Mouse (Mus musculus) thymus, postnatal 10 days (tissue): ENCODE results near the gene Sars2.
"Not testable (repeated sequence)": the region's sequence is repeated elsewhere in the genome, so short reads cannot be mapped to it uniquely, and the experiment has no call there.

ENCODE experiments used
- DNase-seq, 2 experiments: peaks; one replicate each; pipeline ENCODE4 v3.0.0; 2021; ENCODE audit warnings: low spot score in 2 of 2

Gene Sars2

DNA sequence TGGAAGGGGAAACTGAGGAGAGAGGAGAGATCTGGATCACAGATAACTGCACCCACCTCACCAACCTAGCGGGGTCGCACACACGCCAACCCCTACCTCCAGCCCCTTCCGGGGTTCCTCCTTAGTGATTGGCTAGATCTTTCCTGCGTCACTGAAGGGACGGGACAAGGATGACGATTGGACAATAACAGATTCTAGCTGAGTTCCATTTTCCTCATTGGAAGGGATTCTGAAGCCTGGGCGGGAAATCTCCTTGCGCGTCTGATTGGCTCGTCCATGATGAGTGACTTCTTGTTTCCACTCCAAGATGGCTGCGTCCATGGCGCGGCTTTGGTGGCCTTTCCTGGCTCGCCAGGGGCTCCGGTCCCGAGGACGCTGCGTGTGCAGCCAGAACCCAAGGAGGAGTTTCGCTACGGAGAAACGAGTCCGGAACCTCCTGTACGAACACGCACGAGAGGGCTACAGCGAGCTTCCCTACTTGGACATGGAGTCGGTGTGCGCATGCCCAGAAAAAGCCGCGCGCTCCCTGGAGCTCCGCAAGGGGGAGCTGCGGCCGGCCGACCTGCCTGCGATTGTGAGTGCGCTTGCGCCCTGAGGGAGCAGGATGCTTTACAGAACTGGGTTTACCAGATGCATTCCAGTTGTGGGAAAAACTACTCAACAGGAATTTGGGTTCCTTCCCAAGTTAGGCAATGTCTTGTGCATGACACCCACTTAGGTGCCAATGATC lies at the start of gene Sars2, which contains the start of gene Mrps12:
Gene Sars2 (plus strand): TSS at position 284 of the 730 bp plus-strand sequence.
Gene Mrps12 (minus strand): TSS at position 112 of the 730 bp plus-strand sequence.
- DNase-seq, result peak; percentile 93 to 94

DNA sequence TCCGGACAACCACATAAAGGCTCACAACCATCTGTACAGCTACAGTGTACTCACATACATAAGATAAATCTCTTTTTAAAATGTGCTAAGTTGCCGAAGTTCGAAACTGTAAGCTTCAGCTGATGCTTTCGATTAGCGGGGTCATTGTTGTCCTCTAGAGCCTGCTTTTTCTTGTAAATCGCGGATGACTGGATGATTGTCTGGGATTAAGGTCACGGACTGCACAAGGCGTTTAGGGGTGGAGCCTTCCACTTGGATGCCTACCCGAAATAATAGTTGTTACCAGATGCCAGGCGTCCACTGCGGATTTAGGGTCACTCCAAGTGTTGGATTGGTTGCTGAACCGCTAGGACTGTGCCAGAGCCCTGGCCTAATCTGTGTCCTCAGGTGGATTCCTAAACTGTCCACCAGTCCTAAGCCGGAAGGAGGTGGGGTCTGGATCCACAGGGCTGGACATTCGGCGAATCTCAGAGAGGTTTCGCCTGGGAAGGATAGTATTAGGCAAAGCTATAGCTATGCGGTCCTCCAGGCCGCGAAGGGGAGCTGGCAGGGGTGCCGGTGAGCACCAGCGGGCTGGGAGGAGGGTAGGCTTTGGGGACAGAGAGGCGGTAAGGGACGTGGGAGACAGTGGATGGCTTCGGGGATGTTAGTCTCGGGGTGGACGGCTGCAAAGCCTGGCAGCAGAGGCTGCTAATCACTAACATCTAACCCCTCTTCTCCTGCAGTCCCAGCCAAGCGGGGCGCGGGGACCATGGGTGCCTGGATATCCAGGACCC lies 49.1 kb upstream of the Sars2 start, which contains the start of gene Fbxo27:
Gene Fbxo27 (plus strand): TSS at position 305 of the 776 bp plus-strand sequence.
- no peak for DNase-seq

DNA sequence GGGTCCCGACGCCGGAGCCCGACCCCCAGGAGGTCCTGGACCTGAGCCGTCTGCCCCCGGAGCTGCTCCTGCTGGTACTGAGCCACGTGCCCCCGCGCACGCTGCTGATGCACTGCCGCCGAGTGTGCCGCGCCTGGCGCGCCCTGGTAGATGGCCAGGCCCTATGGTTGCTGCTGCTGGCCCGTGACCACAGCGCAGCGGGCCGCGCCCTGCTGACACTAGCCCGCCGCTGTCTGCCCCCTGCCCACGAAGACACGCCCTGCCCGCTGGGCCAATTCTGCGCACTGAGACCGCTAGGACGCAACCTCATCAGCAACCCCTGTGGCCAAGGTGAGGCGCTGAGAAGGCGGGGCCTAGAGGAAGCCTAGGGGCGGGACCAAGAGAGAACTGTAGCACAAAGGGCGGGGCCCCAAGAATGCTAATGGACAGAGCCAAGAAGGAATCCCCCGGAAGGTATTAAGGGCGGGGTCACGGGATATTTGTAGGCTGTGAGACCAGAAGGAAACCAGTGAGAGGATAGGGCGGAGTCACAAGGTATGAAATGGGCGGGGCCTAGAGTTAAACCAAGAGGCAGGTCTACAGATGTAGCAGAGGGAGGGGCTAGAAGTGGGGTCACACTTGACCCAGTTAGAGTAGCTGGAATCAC lies 48.3 kb upstream of the Sars2 start:
- peak; percentile 88 to 95 for DNase-seq

GRCm38 (mm10) chr7:28694423-28694822 lies 47.4 kb upstream of the Sars2 start:
- peak; percentile 38 to 40 for DNase-seq

GRCm38 (mm10) chr7:28694966-28695511 lies 46.8 kb upstream of the Sars2 start:
- DNase-seq, result no peak

DNA sequence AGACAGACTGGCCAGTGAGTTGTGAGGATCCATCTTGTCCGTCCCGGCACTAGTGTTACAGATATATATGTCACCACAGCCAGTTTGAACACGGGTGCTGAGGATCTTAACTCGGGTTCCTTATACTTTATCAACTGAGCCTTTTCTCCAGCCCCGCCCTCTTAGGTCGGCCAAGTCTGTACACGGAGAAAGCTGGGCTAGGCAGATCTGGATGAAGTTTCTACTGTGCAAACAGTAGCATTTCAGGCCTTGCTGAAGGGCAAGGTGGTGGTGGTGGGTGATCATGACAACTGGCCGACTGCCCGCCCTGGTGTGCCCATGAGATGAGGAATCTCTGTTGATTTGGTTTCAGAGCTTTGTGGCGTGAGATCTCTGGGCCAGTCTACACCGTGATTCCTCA lies 44.5 kb upstream of the Sars2 start:
- no peak for DNase-seq

- DNase-seq, result no peak
Measured at GRCm38 (mm10) chr7:28700269-28700668, 41.5 kb upstream of the Sars2 start.

DNA sequence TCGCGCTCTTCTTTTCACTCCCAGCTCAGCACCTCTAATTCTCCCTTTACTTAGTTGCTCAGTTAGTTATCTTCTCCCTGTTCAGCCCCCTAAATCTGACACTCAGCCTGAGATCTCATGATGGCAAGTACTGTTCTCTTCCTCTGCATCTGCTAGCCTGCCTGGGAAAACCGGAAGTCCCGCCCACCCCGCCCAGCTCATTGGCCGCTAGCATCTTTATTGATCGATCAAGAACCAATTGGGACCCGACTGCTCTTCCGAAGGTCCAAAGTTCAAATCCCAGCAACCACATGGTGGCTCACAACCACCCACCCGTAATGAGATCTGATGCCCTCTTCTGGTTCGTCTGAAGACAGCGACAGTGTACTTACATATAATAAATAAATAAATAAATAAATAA lies 40.5 kb upstream of the Sars2 start:
- not testable (repeated sequence) for DNase-seq

- DNase-seq, result no peak
Measured at GRCm38 (mm10) chr7:28702601-28703143, 39.1 kb upstream of the Sars2 start.

- no peak for DNase-seq
Measured at GRCm38 (mm10) chr7:28709454-28709853, 32.3 kb upstream of the Sars2 start.

DNA sequence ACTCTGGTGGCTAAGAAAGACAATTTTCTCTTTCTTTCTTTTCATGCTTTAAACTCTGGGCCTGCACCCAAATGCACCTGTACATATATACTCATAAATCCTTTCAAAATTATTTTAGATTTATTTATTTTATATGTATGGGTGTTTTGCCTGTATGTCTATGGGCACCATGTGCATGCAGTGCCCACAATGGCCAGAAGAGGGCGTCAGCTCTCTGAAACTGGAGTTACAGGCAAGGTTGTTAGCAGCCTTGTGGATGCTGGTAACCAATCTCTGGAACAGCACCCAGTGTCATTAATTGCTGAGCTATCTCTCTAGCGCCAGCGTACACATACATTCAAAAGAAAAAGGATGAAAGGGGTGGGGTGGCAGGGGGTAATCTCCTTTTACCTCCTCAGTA lies 30.8 kb upstream of the Sars2 start:
- DNase-seq, result no peak

DNA sequence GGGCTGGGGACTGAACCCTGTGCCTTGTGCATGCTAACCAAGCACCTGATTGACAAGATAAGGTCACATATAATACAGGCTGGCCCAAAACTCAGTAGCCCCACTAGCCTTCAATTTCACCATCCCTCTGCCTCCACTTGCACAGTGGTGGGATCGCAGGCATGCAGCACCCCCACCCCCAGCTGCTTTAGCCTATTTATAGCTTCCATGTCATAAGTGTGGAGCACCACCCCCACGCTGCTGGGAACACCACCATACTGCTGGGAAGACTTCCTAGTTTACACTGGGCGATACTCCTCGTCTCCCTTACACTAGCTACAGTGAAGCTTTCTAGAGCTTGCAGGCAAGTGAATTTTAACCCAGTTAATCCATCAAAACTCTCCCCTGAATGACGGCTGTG lies 27.1 kb upstream of the Sars2 start:
- DNase-seq, result no peak

GRCm38 (mm10) chr7:28715598-28715997 lies 26.2 kb upstream of the Sars2 start:
- DNase-seq, result no peak

DNA sequence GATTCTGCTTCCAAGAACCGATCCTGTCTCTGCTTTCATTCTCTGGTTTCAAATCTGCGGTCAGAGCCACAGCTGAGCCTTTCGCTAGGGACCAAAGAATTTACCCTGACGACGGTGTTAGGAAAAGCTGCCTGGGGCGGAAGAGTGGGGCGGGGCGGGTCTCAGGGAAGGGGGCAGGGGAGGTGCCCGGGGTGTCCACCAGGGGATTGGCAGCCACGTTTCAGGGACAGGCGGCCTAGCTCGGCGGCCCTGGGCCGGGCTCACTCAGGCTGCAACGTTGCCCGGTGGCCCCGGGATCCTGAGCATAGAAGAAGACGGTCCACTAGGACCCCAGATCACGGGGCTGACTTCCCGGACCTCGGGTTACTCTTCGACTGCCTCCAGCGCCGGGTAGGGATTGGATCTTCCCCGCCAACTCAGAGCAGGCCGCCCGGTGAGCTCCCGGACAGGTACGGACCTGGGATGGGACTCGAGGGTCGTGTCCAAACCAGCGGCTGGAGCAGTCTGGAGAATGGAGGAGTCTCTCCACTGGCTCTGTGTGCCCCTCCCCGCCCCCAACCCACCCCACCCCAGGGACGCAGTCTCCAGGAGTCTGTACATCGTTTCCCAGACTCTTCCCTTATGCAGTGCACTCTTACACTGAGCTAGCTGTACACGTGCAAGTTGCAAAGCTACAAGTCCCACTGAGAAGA lies 25.1 kb upstream of the Sars2 start, which contains the start of gene Fbxo17:
Gene Fbxo17 (plus strand): TSS at position 215 of the 692 bp plus-strand sequence.
- DNase-seq, result peak in 1 of 2 experiments; percentile 59

GRCm38 (mm10) chr7:28717726-28718125 lies 24.1 kb upstream of the Sars2 start:
- no peak for DNase-seq

GRCm38 (mm10) chr7:28719159-28719558 lies 22.6 kb upstream of the Sars2 start:
- DNase-seq, result no peak

GRCm38 (mm10) chr7:28719650-28720049 lies 22.1 kb upstream of the Sars2 start:
- no peak for DNase-seq

DNA sequence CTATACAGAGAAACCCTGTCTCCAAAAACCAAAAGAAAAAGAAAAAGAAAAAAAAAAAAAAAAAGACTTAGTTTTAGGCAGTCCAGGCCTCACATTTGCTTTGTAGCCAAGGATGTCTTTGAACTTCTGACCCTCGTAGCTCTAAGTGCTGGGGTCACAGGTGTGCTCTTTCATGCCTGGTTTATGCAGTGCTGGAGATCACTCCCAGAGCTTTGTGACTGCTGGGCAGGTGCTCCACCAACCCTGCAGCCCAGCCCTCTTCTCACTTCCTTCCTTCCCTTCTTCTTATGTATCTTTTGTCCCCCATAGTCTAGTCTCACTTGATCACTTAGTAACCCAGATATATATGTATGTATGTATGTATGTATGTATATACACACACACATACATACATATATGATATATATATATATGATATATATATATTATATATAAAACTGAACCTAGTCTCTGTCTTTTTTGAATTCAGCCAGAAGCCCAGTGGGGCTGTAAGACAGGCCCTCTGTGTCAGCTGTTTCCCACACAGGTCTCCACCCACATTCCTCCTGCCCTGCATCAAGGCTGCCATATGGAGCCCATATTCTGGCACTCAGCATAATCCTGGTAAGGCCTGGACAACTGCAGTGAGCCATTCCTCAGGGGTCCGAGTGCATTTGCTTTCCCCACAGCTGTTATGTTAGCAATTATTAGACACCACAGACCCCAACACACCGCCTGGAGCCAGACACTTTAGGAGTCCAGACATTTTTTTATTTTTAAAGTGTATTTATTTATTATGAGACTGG lies 20.8 kb upstream of the Sars2 start:
- DNase-seq, result no peak

DNA sequence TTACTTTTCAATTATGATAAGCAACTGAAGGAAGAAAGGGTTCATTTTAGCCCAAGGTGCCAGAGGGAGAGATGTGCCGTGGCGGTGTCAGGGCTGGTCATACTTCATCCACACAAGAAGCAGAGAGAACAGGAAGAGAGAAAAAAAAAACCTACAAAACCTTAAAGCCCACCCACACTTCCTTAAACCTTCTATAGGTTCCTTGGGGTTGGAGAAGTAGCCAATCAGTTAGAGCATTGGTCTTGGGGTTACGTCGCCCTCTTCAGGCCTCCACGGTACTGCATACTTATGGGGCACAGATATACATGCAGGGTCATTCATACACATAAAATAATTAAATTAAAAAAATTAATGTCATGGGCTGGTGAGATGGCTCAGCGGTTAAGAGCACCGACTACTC lies 19.7 kb upstream of the Sars2 start:
- no peak for DNase-seq

DNA sequence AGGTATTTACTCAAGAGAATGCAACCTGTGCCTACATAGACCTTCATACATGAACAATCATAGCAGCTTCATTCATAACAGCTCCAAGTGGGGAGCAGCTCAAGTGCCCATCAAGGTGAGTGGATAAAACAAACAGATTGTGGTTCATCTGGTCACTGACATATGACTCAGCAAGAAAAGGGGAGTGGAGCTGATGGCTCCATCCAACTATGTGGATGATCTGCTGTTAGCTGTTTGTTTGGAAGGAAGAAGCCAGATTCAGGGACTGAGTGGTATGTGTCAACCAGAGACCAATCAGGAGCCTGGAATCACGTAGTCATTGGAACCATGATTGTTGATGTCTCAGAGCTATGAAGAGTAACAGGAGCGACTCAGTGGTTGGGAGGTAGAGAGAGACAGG lies 17.2 kb upstream of the Sars2 start:
- no peak for DNase-seq
